Mouse (Mus musculus) brain, embryonic 14.5 days (tissue): ENCODE results near the gene Acrbp.

ENCODE experiments used
- CTCF ChIP-seq: fragments of 200-500 bp; IDR thresholded peaks from 2 replicates; pipeline ENCODE4 v1.5.1; 2012; ENCODE audit warnings: inconsistent platforms, mild to moderate bottlenecking, moderate library complexity, borderline replicate concordance; ENCODE audit not compliant: insufficient read depth, insufficient read length; ENCODE audit errors: extremely low read depth
- POLR2A ChIP-seq: fragments of 200-500 bp; IDR thresholded peaks from 2 replicates; pipeline ENCODE4 v1.6.1; 2012; ENCODE audit warnings: mild to moderate bottlenecking, inconsistent platforms, borderline replicate concordance; ENCODE audit not compliant: poor library complexity, insufficient read depth, insufficient read length, severe bottlenecking; ENCODE audit errors: extremely low read depth

DNA sequence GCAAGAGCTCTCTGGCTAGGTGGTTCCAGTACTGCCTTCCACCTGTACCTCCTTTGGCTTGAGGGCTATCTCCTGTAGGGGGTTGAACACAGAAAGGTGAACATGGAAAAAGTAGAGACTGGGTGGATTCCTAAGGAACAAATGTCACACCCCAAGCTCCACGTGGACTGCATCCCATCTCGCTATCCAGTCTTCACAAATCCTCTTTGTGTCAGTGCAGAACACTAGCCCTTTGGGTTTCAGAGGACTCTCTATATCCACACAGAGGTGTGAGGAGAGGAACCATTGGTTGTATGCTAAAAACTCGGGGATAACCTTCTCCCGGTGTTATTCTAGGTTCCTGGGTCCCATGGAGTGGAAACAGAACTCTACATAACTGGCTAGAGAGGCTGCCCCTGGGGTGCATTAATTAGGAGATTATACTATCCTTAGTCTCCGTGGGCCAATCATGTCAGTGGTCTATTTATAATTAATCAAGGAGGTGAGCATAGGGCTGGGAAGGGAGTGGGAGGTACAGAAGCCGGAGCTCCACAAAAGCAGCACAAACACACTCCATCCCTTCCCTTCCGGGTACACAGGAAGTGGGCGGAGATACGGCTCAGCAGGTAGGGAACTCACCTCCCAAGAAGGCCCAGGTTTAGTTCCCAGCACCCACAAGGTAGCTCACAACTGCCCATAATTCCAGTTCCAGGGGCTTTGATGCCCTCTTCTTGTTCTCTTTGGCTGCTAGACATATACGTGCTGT lies 41.0 kb downstream of the Acrbp start:
- no peak for TF ChIP-seq POLR2A
- no peak for TF ChIP-seq CTCF
